ENCODE assay signal across 26 mouse cellular contexts in the genomic region with DNA sequence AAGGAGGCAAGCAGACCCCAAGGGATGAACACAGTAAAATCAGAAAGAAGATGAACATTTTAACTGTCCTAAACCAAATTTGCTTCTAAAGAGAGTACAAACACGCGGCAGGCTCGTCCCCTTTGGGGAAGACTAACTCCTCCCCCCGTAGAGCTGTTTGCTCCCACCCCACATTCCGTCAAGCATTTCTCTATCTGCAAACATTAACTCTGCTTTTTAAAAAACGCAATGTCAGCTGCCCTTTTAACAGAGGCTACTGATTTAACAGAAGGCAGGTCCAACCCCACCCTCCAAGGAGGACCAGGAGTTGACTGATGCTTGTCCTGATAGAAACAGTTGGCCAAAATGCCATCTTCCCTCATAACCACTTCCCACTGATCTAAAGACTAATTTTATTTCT. TPM values are rescaled to one million over a fixed set of nuclear protein-coding genes. Genes with fewer than 3 reads are reported as not detected.
DNase-seq lines count a peak whose midpoint lies in the region; ATAC-seq lines count a peak whose summit lies in the region.
"Had no signal": no experiment of that assay in that cellular context is flagged by ENCODE, and none has a peak within 500 bp of the region (broad histone marks: within the 10 kb centered on the region; RNA-seq: fewer than 3 reads in every experiment).

No protein-coding gene starts in this region.

- peaks cover 12% of the 10 kb centered on the region for H3K4me1 ChIP-seq in kidney, embryonic 16.5 days (ENCODE audit: insufficient read depth, low read length)
- H3K4me1 ChIP-seq: embryonic facial prominence, embryonic 12.5 days had no signal

- H3K4me3 ChIP-seq in kidney, embryonic 16.5 days (ENCODE audit: low read length), result no peak overlapping the region
- H3K4me3 ChIP-seq: embryonic facial prominence, embryonic 12.5 days; forebrain, embryonic 15.5 days; heart, embryonic 10.5 days had no signal

- WGBS in kidney, embryonic 16.5 days, result 67% methylated on average over 6 of the region's 6 CpGs

- H3K36me3 ChIP-seq in kidney, embryonic 16.5 days (ENCODE audit: insufficient read depth, low read length), result peaks cover 10% of the 10 kb centered on the region

- peak; percentile 34 for DNase-seq in kidney, adult 18-20 months
- DNase-seq in kidney, adult 8-10 months, result peak; percentile 67 to 88
- peak; percentile 28 for DNase-seq in kidney, postnatal 10 days
- peak; percentile 68 for DNase-seq in yolk sac, embryonic 10.5 days (ENCODE audit: low spot score)
- DNase-seq in urinary bladder, postnatal 14 days (ENCODE audit: low spot score), result no peak
- DNase-seq: adrenal gland, postnatal 10 days; cerebellum, adult 11 months; cerebellum, adult 8-10 months; cerebellum, postnatal 14 days; embryo, embryonic 11 days; gastrocnemius, postnatal 10 days; heart, adult 18-20 months; heart, postnatal 10 days; heart, postnatal 4 days had no signal

- no peak for ATAC-seq in kidney, embryonic 16.5 days (ENCODE audit: low FRiP score, low TSS enrichment)
- ATAC-seq in megakaryocyte, adult 5-6 weeks (ENCODE audit: poor library complexity, severe bottlenecking), result no peak
- ATAC-seq: forebrain, embryonic 15.5 days had no signal

- no peak overlapping the region for H3K4me2 ChIP-seq in kidney, embryonic 16.5 days (replicated peaks; ENCODE audit: low read depth, low read length)
- H3K4me2 ChIP-seq: embryonic facial prominence, embryonic 12.5 days; forebrain, embryonic 15.5 days had no signal

- no peak overlapping the region for H3K27ac ChIP-seq in kidney, embryonic 16.5 days (ENCODE audit: low read length)
- H3K27ac ChIP-seq: embryonic facial prominence, embryonic 12.5 days; forebrain, embryonic 15.5 days; heart, embryonic 10.5 days had no signal

- no peaks in the 10 kb centered on the region for H3K27me3 ChIP-seq in kidney, embryonic 16.5 days (ENCODE audit: insufficient read depth, low read length)
- H3K27me3 ChIP-seq: embryonic facial prominence, embryonic 12.5 days; forebrain, embryonic 15.5 days had no signal

- H3K9me3 ChIP-seq in kidney, embryonic 16.5 days (ENCODE audit: low read length), result no peaks in the 10 kb centered on the region
- H3K9me3 ChIP-seq: embryonic facial prominence, embryonic 12.5 days; forebrain, embryonic 15.5 days; heart, embryonic 10.5 days had no signal

- no peak overlapping the region for H3K9ac ChIP-seq in kidney, embryonic 16.5 days (replicated peaks; ENCODE audit: low read length)
- H3K9ac ChIP-seq: embryonic facial prominence, embryonic 12.5 days; forebrain, embryonic 15.5 days had no signal

RNA-seq across cellular contexts. Expression of a gene that starts 3.3 kb away (rescaled TPM):
- 34.7 and 35.8 TPM in 2 replicates for polyA plus RNA-seq in kidney, embryonic 16.5 days (2015; fragmentation: Nextera tagmentation; extraction: Ambion mirVana)
- 0.60 and 1.7 TPM in 2 replicates for total RNA-seq in megakaryocyte, adult 5-6 weeks (2015)
- total RNA-seq in megakaryocyte, adult 5-6 weeks (2017), result 0.89 and 1.9 TPM in 2 replicates

RNA-seq across cellular contexts. Expression of a gene that starts 11.4 kb away (rescaled TPM):
- polyA plus RNA-seq in kidney, embryonic 16.5 days (2015; fragmentation: Nextera tagmentation; extraction: Ambion mirVana), result 0.08 and 0.12 TPM in 2 replicates
- total RNA-seq in megakaryocyte, adult 5-6 weeks (2015), result not detected in 2 replicates
- total RNA-seq in megakaryocyte, adult 5-6 weeks (2017), result not detected in 2 replicates
- total RNA-seq: adrenal gland, postnatal 4 days; common myeloid progenitor, adult 5-6 weeks; gastrocnemius, postnatal 10 days; gastrocnemius, postnatal 4 days; heart, adult 18-20 months; MEL had no signal
- polyA plus RNA-seq: C2C12; embryonic facial prominence, embryonic 12.5 days; forebrain, embryonic 11.5 days; heart, embryonic 10.5 days; heart, embryonic 14.5 days had no signal

RNA-seq across cellular contexts. Expression of a gene that starts 12.7 kb away (rescaled TPM):
- 30.0 and 30.9 TPM in 2 replicates for polyA plus RNA-seq in kidney, embryonic 16.5 days (2015; fragmentation: Nextera tagmentation; extraction: Ambion mirVana)
- 91.9 and 92.2 TPM in 2 replicates for total RNA-seq in megakaryocyte, adult 5-6 weeks (2015)
- total RNA-seq in megakaryocyte, adult 5-6 weeks (2017), result 61.1 and 62.7 TPM in 2 replicates

RNA-seq across cellular contexts. Expression of a gene that starts 14.4 kb away (rescaled TPM):
- 142 and 152 TPM in 2 replicates for polyA plus RNA-seq in kidney, embryonic 16.5 days (2015; fragmentation: Nextera tagmentation; extraction: Ambion mirVana)
- total RNA-seq in megakaryocyte, adult 5-6 weeks (2015), result 31.9 and 37.2 TPM in 2 replicates
- total RNA-seq in megakaryocyte, adult 5-6 weeks (2017), result 27.4 and 32.5 TPM in 2 replicates

RNA-seq across cellular contexts. Expression of a gene that starts 31.7 kb away (rescaled TPM):
- polyA plus RNA-seq in kidney, embryonic 16.5 days (2015; fragmentation: Nextera tagmentation; extraction: Ambion mirVana), result 12.2 and 13.2 TPM in 2 replicates
- total RNA-seq in megakaryocyte, adult 5-6 weeks (2015), result 14.3 and 16.8 TPM in 2 replicates
- total RNA-seq in megakaryocyte, adult 5-6 weeks (2017), result 35.1 and 36.9 TPM in 2 replicates
